Comparison of ENCODE assay signal across 11 mouse cellular contexts in genomic region chr17:79069019-79069418, GRCm38 (mm10). TPM values are rescaled to one million over a fixed set of nuclear protein-coding genes. Genes with fewer than 3 reads are reported as not detected.
A peak's percentile ranks its signal among the peaks of the same experiment; 100 is the strongest.
DNase-seq lines count a peak whose midpoint lies in the region; ATAC-seq and TF ChIP-seq lines count a peak whose summit lies in the region.
"Had no signal": no experiment of that assay in that cellular context is flagged by ENCODE, and none has a peak within 500 bp of the region (broad histone marks: within the 10 kb centered on the region; RNA-seq: fewer than 3 reads in every experiment).

No protein-coding gene starts in this region.

- no peak overlapping the region for H3K4me2 ChIP-seq in kidney, postnatal 0 days (ENCODE audit: low read length)
- H3K4me2 ChIP-seq: hindbrain, embryonic 13.5 days had no signal

- no peaks in the 10 kb centered on the region for H3K4me1 ChIP-seq in kidney, postnatal 0 days (replicated peaks; ENCODE audit: insufficient read depth, low read length)
- H3K4me1 ChIP-seq: hindbrain, embryonic 13.5 days; megakaryocyte, embryonic 14.5 days had no signal

- no peaks in the 10 kb centered on the region for H3K9me3 ChIP-seq in kidney, postnatal 0 days (replicated peaks; ENCODE audit: low read length)
- H3K9me3 ChIP-seq: hindbrain, embryonic 13.5 days; megakaryocyte, embryonic 14.5 days had no signal

- no peak for TF ChIP-seq CTCF in kidney, postnatal 0 days (IDR thresholded peaks at IDR 0.05; ENCODE audit: low read depth)

- no peak overlapping the region for H3K27ac ChIP-seq in kidney, postnatal 0 days
- H3K27ac ChIP-seq: hindbrain, embryonic 13.5 days had no signal

- intact Hi-C loops in heart, postnatal 25 days (cut with DNase I) = no loop called here

- WGBS in kidney, postnatal 0 days = 41% methylated on average over 4 of the region's 4 CpGs

- H3K4me3 ChIP-seq in kidney, postnatal 0 days (replicated peaks; ENCODE audit: low read depth, low read length) = no peak overlapping the region
- H3K4me3 ChIP-seq: hindbrain, embryonic 13.5 days; megakaryocyte, embryonic 14.5 days had no signal

- peak; percentile 66 for DNase-seq in kidney, postnatal 0 days (ENCODE audit: low spot score)
- DNase-seq in kidney, adult 18-20 months = no peak
- peak; percentile 29 for DNase-seq in embryo, embryonic 9.5 days (ENCODE audit: extremely low spot score)
- DNase-seq in heart, postnatal 25 days (ENCODE audit: low spot score) = peak; percentile 17
- DNase-seq in lung, postnatal 36 days = peak; percentile 20
- DNase-seq in cerebellum, adult 11 months = no peak
- DNase-seq: cerebellum, adult 18-20 months had no signal

- no peak for ATAC-seq in kidney, postnatal 0 days (replicated peaks; ENCODE audit: low FRiP score, low read depth)
- ATAC-seq in cerebellum, adult (ENCODE audit: insufficient number of reproducible peaks, low FRiP score, low TSS enrichment) = no peak
- ATAC-seq in erythroblast, adult 5-6 weeks (replicated peaks; ENCODE audit: low FRiP score, poor library complexity, severe bottlenecking) = no peak

- H3K9ac ChIP-seq in kidney, postnatal 0 days (ENCODE audit: low read depth, low read length) = no peak overlapping the region
- H3K9ac ChIP-seq: hindbrain, embryonic 13.5 days had no signal

- no peaks in the 10 kb centered on the region for H3K36me3 ChIP-seq in kidney, postnatal 0 days (ENCODE audit: insufficient read depth, low read length)
- H3K36me3 ChIP-seq: hindbrain, embryonic 13.5 days had no signal

- no peaks in the 10 kb centered on the region for H3K27me3 ChIP-seq in kidney, postnatal 0 days (ENCODE audit: insufficient read depth, low read length)
- H3K27me3 ChIP-seq: hindbrain, embryonic 13.5 days; megakaryocyte, embryonic 14.5 days had no signal

RNA-seq across cellular contexts. Expression of gene Qpct, which starts 17.3 kb away (rescaled TPM):
- polyA plus RNA-seq in kidney, postnatal 0 days (2015; fragmentation: Nextera tagmentation; extraction: Ambion mirVana) = 6.0 and 6.7 TPM in 2 replicates
- total RNA-seq in heart, postnatal 25 days (2021) = 1 to 10 TPM; 5.9 to 7.2 TPM
- total RNA-seq in erythroblast, adult 5-6 weeks (2015; ENCODE audit: low replicate concordance) = 1.3 and 6.0 TPM in 2 replicates
- total RNA-seq in erythroblast, adult 5-6 weeks (2017; ENCODE audit: low replicate concordance) = 0.14 and 0.77 TPM in 2 replicates

RNA-seq across cellular contexts. Expression of gene Prkd3, which starts 48.4 kb away (rescaled TPM):
- 27.5 and 28.9 TPM in 2 replicates for polyA plus RNA-seq in kidney, postnatal 0 days (2015; fragmentation: Nextera tagmentation; extraction: Ambion mirVana)
- 10 to 100 TPM; 16.5 to 19.8 TPM for total RNA-seq in heart, postnatal 25 days (2021)
- total RNA-seq in erythroblast, adult 5-6 weeks (2015; ENCODE audit: low replicate concordance) = 9.8 and 10.0 TPM in 2 replicates
- 9.4 and 11.3 TPM in 2 replicates for total RNA-seq in erythroblast, adult 5-6 weeks (2017; ENCODE audit: low replicate concordance)

Comparison
In these comparisons a context has a peak if more than half of its experiments do, and no peak if none do; other contexts are left out.
1. DNase-seq: peak in kidney, postnatal 0 days (single experiment), embryo, embryonic 9.5 days (single experiment), heart, postnatal 25 days (single experiment) and lung, postnatal 36 days (single experiment); none in kidney, adult 18-20 months (single experiment) and cerebellum, adult 11 months (single experiment).